Mouse (Mus musculus) lung, embryonic 14.5 days (tissue): Measurements from ENCODE around the gene Dyx1c1. TPM values are rescaled to one million over a fixed set of nuclear protein-coding genes. Genes with fewer than 3 reads are reported as not detected.

Source experiments
- ATAC-seq: fragments of 200-750 bp; cut with Nextera tagmentation; 2 replicates; pipeline ENCODE4 v1.8.0; 2017; ENCODE audit warnings: mild to moderate bottlenecking, moderate TSS enrichment, moderate library complexity; ENCODE audit not compliant: insufficient read depth
- DNase-seq: peaks from one replicate; pipeline ENCODE4 v3.0.0-alpha.2; 2015
- H3K27ac ChIP-seq: fragments of 300-500 bp; sonication (generic); 2 replicates; pipeline ENCODE4 v1.5.1; 2014; ENCODE audit warnings: low read depth, mild to moderate bottlenecking, moderate library complexity
- H3K27me3 ChIP-seq: fragments of 300-500 bp; sonication (generic); 2 replicates; pipeline ENCODE4 v1.6.1; 2014; ENCODE audit warnings: low read length, control low read depth; ENCODE audit not compliant: insufficient read depth
- H3K36me3 ChIP-seq: fragments of 300-500 bp; sonication (generic); 2 replicates; pipeline ENCODE4 v1.6.1; 2014; ENCODE audit warnings: control low read depth; ENCODE audit not compliant: insufficient read depth
- H3K4me1 ChIP-seq: fragments of 300-500 bp; sonication (generic); 2 replicates; pipeline ENCODE4 v1.6.1; 2014; ENCODE audit warnings: antibody characterized with exemption, control low read depth; ENCODE audit not compliant: insufficient read depth
- H3K4me2 ChIP-seq: fragments of 300-500 bp; sonication (generic); 2 replicates; pipeline ENCODE4 v1.6.1; 2014; ENCODE audit warnings: mild to moderate bottlenecking
- H3K4me3 ChIP-seq: fragments of 300-500 bp; sonication (generic); 2 replicates; pipeline ENCODE4 v1.5.1; 2014; ENCODE audit warnings: low read depth, low read length
- H3K9ac ChIP-seq: fragments of 300-500 bp; sonication (generic); 2 replicates; pipeline ENCODE4 v1.6.1; 2014
- H3K9me3 ChIP-seq: fragments of 300-500 bp; sonication (generic); 2 replicates; pipeline ENCODE4 v1.6.1; 2016; ENCODE audit warnings: low read depth, low read length, control low read depth
- CTCF ChIP-seq: IDR thresholded peaks from 2 replicates; pipeline ENCODE4 v1.5.1; 2016; ENCODE audit warnings: antibody characterized with exemption, low read depth
- WGBS: fragments of 180-500 bp; shearing (Covaris S2); extraction: QIAGEN DNeasy Blood & Tissue Kit; methylation state at CpG from one replicate; pipeline ENCODE4 v1.1.7; 2014; 5-methylcytosine and 5-hydroxymethylcytosine counted together
- polyA plus RNA-seq: library from polyadenylated mRNA; unstranded; fragments of >200 nt; fragmentation: Nextera tagmentation; extraction: Ambion mirVana; gene quantifications from 2 replicates; pipeline ENCODE4 v1.2.1, GENCODE M21; 2014

The Dyx1c1 gene
- polyA plus RNA-seq, 1 experiment from 2014 or later, result 1.3 TPM

- Histone ChIP-seq H3K4me2 (no peak overlapping the region), H3K4me3 (no peak overlapping the region), H3K27me3 (no peaks in the 10 kb centered on the region), H3K4me1 (no peaks in the 10 kb centered on the region), H3K27ac (no peak overlapping the region), H3K9me3 (no peaks in the 10 kb centered on the region), H3K9ac (no peak overlapping the region), H3K36me3 (no peaks in the 10 kb centered on the region)
- 81% methylated on average over 5 of the region's 5 CpGs for whole genome bisulfite sequencing
- TF ChIP-seq CTCF, result no peak
- DNase-seq (no peak), ATAC-seq (no peak)
Measured at GRCm38 (mm10) chr9:72992576-72992975, 34.0 kb downstream of the Dyx1c1 start.

GRCm38 (mm10) chr9:72996167-72996566 is 37.6 kb downstream of the Dyx1c1 start:
- no peaks in the 10 kb centered on the region for H3K27me3 ChIP-seq
- TF ChIP-seq CTCF, result no peak
- ATAC-seq (no peak), DNase-seq (no peak)
- no peaks in the 10 kb centered on the region for H3K4me1 ChIP-seq
- no peaks in the 10 kb centered on the region for H3K36me3 ChIP-seq
- H3K4me3 ChIP-seq, result no peak overlapping the region
- H3K4me2 ChIP-seq, result no peak overlapping the region
- H3K27ac ChIP-seq, result no peak overlapping the region
- H3K9me3 ChIP-seq, result no peaks in the 10 kb centered on the region
- H3K9ac ChIP-seq, result no peak overlapping the region

- no peaks in the 10 kb centered on the region for H3K27me3 ChIP-seq
- TF ChIP-seq CTCF, result no peak
- whole genome bisulfite sequencing, result 58% methylated on average over 7 of the region's 7 CpGs
Measured at GRCm38 (mm10) chr9:72996806-72997205, 38.2 kb downstream of the Dyx1c1 start.

GRCm38 (mm10) chr9:73000487-73000886 is 41.9 kb downstream of the Dyx1c1 start:
- H3K4me1 ChIP-seq, result no peaks in the 10 kb centered on the region
- H3K9ac ChIP-seq, result no peak overlapping the region
- H3K27me3 ChIP-seq, result no peaks in the 10 kb centered on the region
- TF ChIP-seq CTCF, result no peak
- H3K36me3 ChIP-seq, result no peaks in the 10 kb centered on the region
- ATAC-seq, result no peak
- no peak overlapping the region for H3K4me2 ChIP-seq
- no peak overlapping the region for H3K4me3 ChIP-seq
- no peak overlapping the region for H3K27ac ChIP-seq
- H3K9me3 ChIP-seq, result no peaks in the 10 kb centered on the region
- 60% methylated on average over 2 of the region's 2 CpGs for WGBS
- no peak for DNase-seq

More at GRCm38 (mm10) chr9:72996806-72997205, 38.2 kb downstream of the Dyx1c1 start:
- Histone ChIP-seq H3K36me3 (no peaks in the 10 kb centered on the region), H3K4me1 (no peaks in the 10 kb centered on the region), H3K9me3 (no peaks in the 10 kb centered on the region), H3K9ac (no peak overlapping the region), H3K4me2 (no peak overlapping the region), H3K27ac (no peak overlapping the region), H3K4me3 (no peak overlapping the region)
- DNase-seq (no peak), ATAC-seq (no peak)

GRCm38 (mm10) chr9:73001314-73002011 is 42.9 kb downstream of the Dyx1c1 start:
- WGBS, result 83% methylated on average over 13 of the region's 13 CpGs
- no peaks in the 10 kb centered on the region for H3K27me3 ChIP-seq
- H3K4me3 ChIP-seq, result no peak overlapping the region
- no peak overlapping the region for H3K4me2 ChIP-seq
- TF ChIP-seq CTCF, result no peak
- 0 out of 2 replicates have a peak, but pooled peaks cover 3% of the 10 kb centered on the region for H3K36me3 ChIP-seq
- H3K9ac ChIP-seq, result no peak overlapping the region
- H3K9me3 ChIP-seq, result no peaks in the 10 kb centered on the region
- no peak overlapping the region for H3K27ac ChIP-seq
- no peak for ATAC-seq
- no peak for DNase-seq
- H3K4me1 ChIP-seq, result no peaks in the 10 kb centered on the region

- Histone ChIP-seq H3K9me3 (no peaks in the 10 kb centered on the region), H3K36me3 (0 out of 2 replicates have a peak, but pooled peaks cover 3% of the 10 kb centered on the region), H3K9ac (no peak overlapping the region), H3K4me1 (no peaks in the 10 kb centered on the region), H3K27me3 (no peaks in the 10 kb centered on the region), H3K4me3 (no peak overlapping the region), H3K27ac (no peak overlapping the region), H3K4me2 (no peak overlapping the region)
- DNase-seq, result no peak
- no peak for TF ChIP-seq CTCF
- ATAC-seq, result no peak
- WGBS, result 70% methylated on average over 3 of the region's 3 CpGs
Measured at GRCm38 (mm10) chr9:73002177-73002576, 43.6 kb downstream of the Dyx1c1 start.

- TF ChIP-seq CTCF, result no peak
- no peak for ATAC-seq
- WGBS, result 77% methylated on average over 8 of the region's 8 CpGs
Measured at GRCm38 (mm10) chr9:73004076-73004475, 45.5 kb downstream of the Dyx1c1 start.

More at GRCm38 (mm10) chr9:73004076-73004475, 45.5 kb downstream of the Dyx1c1 start:
- Histone ChIP-seq H3K27me3 (no peaks in the 10 kb centered on the region), H3K4me3 (no peak overlapping the region), H3K36me3 (0 out of 2 replicates have a peak, but pooled peaks cover 3% of the 10 kb centered on the region), H3K4me2 (no peak overlapping the region), H3K9me3 (no peaks in the 10 kb centered on the region), H3K4me1 (no peaks in the 10 kb centered on the region), H3K27ac (no peak overlapping the region), H3K9ac (no peak overlapping the region)
- no peak for DNase-seq
